Mouse (Mus musculus): ENCODE measurements around the gene St6galnac4. TPM values are rescaled to one million over a fixed set of nuclear protein-coding genes. Genes with fewer than 3 reads are reported as not detected.

The St6galnac4 gene
- total and polyA plus RNA-seq, 2 experiments, result 0.74 to 2.2 TPM

- Histone ChIP-seq H3K9ac (ENCODE audit: low read depth, low read length) (no peak overlapping the region), H3K27ac (replicated peaks; ENCODE audit: insufficient read depth, low read depth, low read length) (no peak overlapping the region), H3K4me1 (ENCODE audit: control insufficient read depth, insufficient read depth, low read length) (peaks cover 20% of the 10 kb centered on the region), H3K27me3 (ENCODE audit: control insufficient read depth, insufficient read depth, low read length) (no peaks in the 10 kb centered on the region), H3K4me3 (ENCODE audit: insufficient read depth, low read depth, low read length) (no peak overlapping the region), H3K36me3 (ENCODE audit: control insufficient read depth, insufficient read depth, low read length) (peaks cover 2% of the 10 kb centered on the region; the same call in 1 of the 2 replicates), H3K79me2 (ENCODE audit: control insufficient read depth, insufficient read depth, low read length) (peaks cover 64% of the 10 kb centered on the region)
- no peak for TF ChIP-seq CTCF (IDR thresholded peaks at IDR 0.05; ENCODE audit: low read depth, low read length)
- DNase-seq (ENCODE audit: extremely low read depth, low read depth, low spot score), result peak; percentile 53
- 63% methylated on average over 2 of the region's 2 CpGs for WGBS
Measured at GRCm38 (mm10) chr2:32541333-32541908, 45.5 kb upstream of the St6galnac4 start.

GRCm38 (mm10) chr2:32541986-32542573 is 44.8 kb upstream of the St6galnac4 start:
- no peak for DNase-seq (ENCODE audit: extremely low read depth, low read depth, low spot score)
- Histone ChIP-seq H3K79me2 (ENCODE audit: control insufficient read depth, insufficient read depth, low read length) (peaks cover 64% of the 10 kb centered on the region), H3K4me3 (ENCODE audit: insufficient read depth, low read depth, low read length) (no peak overlapping the region), H3K9ac (ENCODE audit: low read depth, low read length) (no peak overlapping the region), H3K27ac (replicated peaks; ENCODE audit: insufficient read depth, low read depth, low read length) (no peak overlapping the region), H3K36me3 (ENCODE audit: control insufficient read depth, insufficient read depth, low read length) (peaks cover 2% of the 10 kb centered on the region; the same call in 1 of the 2 replicates), H3K27me3 (ENCODE audit: control insufficient read depth, insufficient read depth, low read length) (no peaks in the 10 kb centered on the region), H3K4me1 (ENCODE audit: control insufficient read depth, insufficient read depth, low read length) (peaks cover 26% of the 10 kb centered on the region)
- TF ChIP-seq CTCF (IDR thresholded peaks at IDR 0.05; ENCODE audit: low read depth, low read length) (no peak), POLR2A (IDR thresholded peaks at IDR 0.05; ENCODE audit: extremely low read depth, insufficient read depth, low read length) (no peak)
- 89% methylated on average over 4 of the region's 4 CpGs for WGBS

GRCm38 (mm10) chr2:32543031-32543449 is 43.9 kb upstream of the St6galnac4 start:
- Histone ChIP-seq H3K27ac (replicated peaks; ENCODE audit: insufficient read depth, low read depth, low read length) (no peak overlapping the region), H3K4me1 (ENCODE audit: control insufficient read depth, insufficient read depth, low read length) (peaks cover 26% of the 10 kb centered on the region), H3K79me2 (ENCODE audit: control insufficient read depth, insufficient read depth, low read length) (peaks cover 63% of the 10 kb centered on the region), H3K27me3 (ENCODE audit: control insufficient read depth, insufficient read depth, low read length) (no peaks in the 10 kb centered on the region), H3K36me3 (ENCODE audit: control insufficient read depth, insufficient read depth, low read length) (peaks cover 2% of the 10 kb centered on the region; the same call in 1 of the 2 replicates), H3K4me3 (ENCODE audit: insufficient read depth, low read depth, low read length) (no peak overlapping the region), H3K9ac (ENCODE audit: low read depth, low read length) (no peak overlapping the region)
- DNase-seq (ENCODE audit: extremely low read depth, low read depth, low spot score), result peak; percentile 43
- WGBS, result 45% methylated on average over 3 of the region's 3 CpGs
- no peak for TF ChIP-seq POLR2A (IDR thresholded peaks at IDR 0.05; ENCODE audit: extremely low read depth, insufficient read depth, low read length)
- no peak for TF ChIP-seq CTCF (IDR thresholded peaks at IDR 0.05; ENCODE audit: low read depth, low read length)

- Histone ChIP-seq H3K79me2 (ENCODE audit: control insufficient read depth, insufficient read depth, low read length) (peaks cover 56% of the 10 kb centered on the region), H3K4me1 (ENCODE audit: control insufficient read depth, insufficient read depth, low read length) (peaks cover 13% of the 10 kb centered on the region), H3K27me3 (ENCODE audit: control insufficient read depth, insufficient read depth, low read length) (no peaks in the 10 kb centered on the region), H3K36me3 (ENCODE audit: control insufficient read depth, insufficient read depth, low read length) (peaks cover 2% of the 10 kb centered on the region; the same call in 1 of the 2 replicates), H3K9ac (ENCODE audit: low read depth, low read length) (no peak overlapping the region), H3K4me3 (ENCODE audit: insufficient read depth, low read depth, low read length) (no peak overlapping the region), H3K27ac (replicated peaks; ENCODE audit: insufficient read depth, low read depth, low read length) (no peak overlapping the region)
- WGBS, result 39% methylated on average over 1 of the region's 1 CpGs
- TF ChIP-seq CTCF (IDR thresholded peaks at IDR 0.05; ENCODE audit: low read depth, low read length), result no peak
- no peak for TF ChIP-seq POLR2A (IDR thresholded peaks at IDR 0.05; ENCODE audit: extremely low read depth, insufficient read depth, low read length)
- peak; percentile 78 for DNase-seq (ENCODE audit: extremely low read depth, low read depth, low spot score)
Measured at GRCm38 (mm10) chr2:32546951-32547350, 39.9 kb upstream of the St6galnac4 start.

- no peak overlapping the region for H3K9ac ChIP-seq (ENCODE audit: low read depth, low read length)
- peaks cover 53% of the 10 kb centered on the region for H3K79me2 ChIP-seq (ENCODE audit: control insufficient read depth, insufficient read depth, low read length)
- H3K4me1 ChIP-seq (ENCODE audit: control insufficient read depth, insufficient read depth, low read length), result peaks cover 9% of the 10 kb centered on the region
- peak; percentile 52 for DNase-seq (ENCODE audit: extremely low read depth, low read depth, low spot score)
- peaks cover 2% of the 10 kb centered on the region; the same call in 1 of the 2 replicates for H3K36me3 ChIP-seq (ENCODE audit: control insufficient read depth, insufficient read depth, low read length)
- no peaks in the 10 kb centered on the region for H3K27me3 ChIP-seq (ENCODE audit: control insufficient read depth, insufficient read depth, low read length)
- 28% methylated on average over 5 of the region's 5 CpGs for WGBS
- H3K27ac ChIP-seq (replicated peaks; ENCODE audit: insufficient read depth, low read depth, low read length), result no peak overlapping the region
- H3K4me3 ChIP-seq (ENCODE audit: insufficient read depth, low read depth, low read length), result no peak overlapping the region
- TF ChIP-seq CTCF (IDR thresholded peaks at IDR 0.05; ENCODE audit: low read depth, low read length), result no peak
- no peak for TF ChIP-seq POLR2A (IDR thresholded peaks at IDR 0.05; ENCODE audit: extremely low read depth, insufficient read depth, low read length)
Measured at GRCm38 (mm10) chr2:32547380-32547779, 39.5 kb upstream of the St6galnac4 start.
